Mouse (Mus musculus) left cerebral cortex, adult 8-10 months (tissue): ENCODE data around the gene Akap9. TPM values are rescaled to one million over a fixed set of nuclear protein-coding genes. Genes with fewer than 3 reads are reported as not detected.
A peak's percentile ranks its signal among the peaks of the same experiment; 100 is the strongest.
"Not testable (repeated sequence)": the region's sequence is repeated elsewhere in the genome, so short reads cannot be mapped to it uniquely, and the experiment has no call there.

Experiments used
- DNase-seq, 2 experiments: peaks; one replicate each; pipeline ENCODE4 v3.0.0; 2022; ENCODE audit warnings: low spot score in 2 of 2
- total RNA-seq, 4 experiments: library from RNA; stranded (reverse); gene quantifications; 2 replicates each; pipeline ENCODE4 v1.2.4; 2022

Gene Akap9
- total RNA-seq, 4 experiments from 2014 or later, result 84.1 to 103 (median 91.2) TPM

DNA sequence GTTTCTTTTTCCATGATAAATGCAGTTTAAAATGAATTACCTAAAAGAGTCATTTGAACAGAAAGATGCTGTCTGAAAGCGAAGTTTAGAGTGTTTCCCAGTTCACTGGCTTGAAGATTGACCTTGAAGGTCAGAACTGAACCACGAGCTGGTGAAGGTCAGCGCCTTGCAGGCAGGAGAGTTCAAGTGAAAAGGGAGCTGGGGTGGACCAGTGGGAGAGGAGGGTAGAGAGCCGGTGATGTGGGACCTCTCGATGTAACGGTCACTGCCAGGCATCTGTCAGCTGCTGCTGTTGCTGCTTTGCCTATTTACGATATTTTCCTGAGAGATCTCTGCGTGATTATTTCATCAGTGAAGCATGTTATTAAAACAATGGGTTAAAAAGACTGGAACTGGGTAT, 111.5 kb downstream of the Akap9 start:
- no peak for DNase-seq

DNA sequence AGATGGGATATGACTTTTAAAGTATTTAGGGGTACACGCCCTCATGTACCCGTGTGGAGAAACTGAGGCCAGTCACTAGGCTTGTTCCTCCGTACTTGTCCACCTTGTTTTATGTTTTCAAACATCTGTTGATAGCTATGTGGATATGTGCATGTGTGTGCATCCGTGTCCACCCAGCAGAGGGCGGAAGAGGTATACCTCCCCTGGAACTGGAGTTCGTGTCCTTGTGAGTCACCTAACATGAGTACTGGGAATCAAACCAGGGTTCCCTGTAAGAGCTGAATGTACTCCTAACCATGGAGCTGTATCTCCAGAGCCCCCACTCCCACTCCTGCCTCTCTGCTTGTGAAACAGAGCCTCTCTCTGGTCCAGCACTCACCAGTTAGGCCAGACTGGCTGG, 112.5 kb downstream of the Akap9 start:
- no peak for DNase-seq

DNA sequence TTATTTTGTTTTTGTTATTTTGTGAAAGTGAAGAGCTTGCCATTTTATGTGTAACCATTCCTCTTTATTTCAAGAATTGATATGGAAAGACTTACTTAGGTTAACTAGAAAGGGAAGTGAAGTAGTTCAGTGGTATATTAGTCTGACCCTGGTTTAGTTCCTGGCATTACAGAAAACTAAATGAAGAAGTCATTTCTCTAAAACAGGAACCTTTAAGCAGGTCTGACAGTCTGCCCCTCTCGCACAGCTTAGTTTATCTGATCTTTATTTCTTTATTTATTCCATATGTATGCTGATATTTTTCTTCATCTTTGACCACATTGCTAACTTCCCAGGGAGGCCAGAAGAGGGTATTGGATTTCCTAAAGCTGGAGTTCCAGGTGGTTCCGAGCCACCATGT, 113.1 kb downstream of the Akap9 start:
- DNase-seq, result no peak

DNA sequence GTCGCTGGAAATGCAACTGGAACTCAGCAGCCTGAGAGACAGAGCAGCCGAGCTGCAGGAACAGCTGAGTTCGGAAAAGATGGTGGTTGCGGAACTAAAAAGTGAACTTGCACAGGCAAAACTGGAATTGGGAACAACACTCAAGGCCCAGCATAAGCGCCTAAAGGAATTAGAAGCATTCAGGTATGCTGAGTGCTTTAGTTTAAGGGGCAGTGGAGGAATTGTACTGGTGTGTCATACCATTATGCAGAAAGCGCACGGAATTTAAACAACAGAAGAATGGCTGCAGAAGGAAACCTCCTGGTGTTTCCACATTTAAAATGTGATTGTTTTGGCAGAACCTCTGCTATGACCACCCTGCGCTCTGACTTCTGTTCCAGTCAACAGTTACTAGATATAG, 132.5 kb downstream of the Akap9 start:
- no peak for DNase-seq

- no peak for DNase-seq
These were observed 138.7 kb downstream of the Akap9 start for GRCm38 (mm10) chr5:4066476-4067115.

- DNase-seq, result no peak
These were observed 139.3 kb downstream of the Akap9 start for GRCm38 (mm10) chr5:4067203-4067602.

GRCm38 (mm10) chr5:4079086-4079485, 151.2 kb downstream of the Akap9 start:
- DNase-seq, result no peak

DNA sequence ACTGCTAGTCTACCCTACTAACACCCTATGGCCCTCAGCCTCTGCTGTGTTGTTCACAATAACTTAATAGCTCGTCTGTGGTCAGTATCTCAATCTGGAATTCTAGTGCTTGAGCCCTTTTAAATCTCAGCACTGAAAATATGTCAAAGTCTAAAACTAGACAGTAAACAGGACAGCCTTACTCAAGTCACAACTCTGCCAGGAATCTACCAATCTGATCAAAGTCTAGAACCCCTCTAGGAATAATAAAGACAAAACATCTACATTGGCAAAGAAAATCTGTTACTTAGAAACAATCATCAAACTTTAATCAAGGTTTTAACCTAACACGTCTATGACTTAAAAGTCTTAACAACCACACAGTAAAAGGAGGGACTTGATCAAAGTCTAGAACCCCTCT, 153.0 kb downstream of the Akap9 start:
- no peak for DNase-seq

DNA sequence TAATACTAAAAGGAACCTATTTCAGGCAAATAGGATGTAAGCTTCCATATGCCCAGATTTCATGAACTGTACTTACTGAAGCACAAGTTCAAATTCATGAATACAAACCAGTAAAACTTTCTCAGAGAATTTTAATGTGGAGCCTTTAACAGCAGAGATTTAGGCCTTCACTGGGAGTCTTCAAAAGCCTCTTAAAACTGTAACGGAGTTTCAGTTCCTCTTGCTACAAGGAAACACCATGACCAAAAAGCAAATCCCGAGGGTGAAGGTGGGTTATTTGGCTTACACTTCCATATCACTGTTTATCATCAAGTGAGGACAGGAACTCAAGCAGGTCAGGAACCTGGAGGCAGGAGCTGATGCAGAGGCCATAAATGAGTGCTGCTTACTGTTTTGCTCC, 153.7 kb downstream of the Akap9 start:
- no peak for DNase-seq

GRCm38 (mm10) chr5:4084948-4085347, 157.1 kb downstream of the Akap9 start:
- DNase-seq, result no peak

DNA sequence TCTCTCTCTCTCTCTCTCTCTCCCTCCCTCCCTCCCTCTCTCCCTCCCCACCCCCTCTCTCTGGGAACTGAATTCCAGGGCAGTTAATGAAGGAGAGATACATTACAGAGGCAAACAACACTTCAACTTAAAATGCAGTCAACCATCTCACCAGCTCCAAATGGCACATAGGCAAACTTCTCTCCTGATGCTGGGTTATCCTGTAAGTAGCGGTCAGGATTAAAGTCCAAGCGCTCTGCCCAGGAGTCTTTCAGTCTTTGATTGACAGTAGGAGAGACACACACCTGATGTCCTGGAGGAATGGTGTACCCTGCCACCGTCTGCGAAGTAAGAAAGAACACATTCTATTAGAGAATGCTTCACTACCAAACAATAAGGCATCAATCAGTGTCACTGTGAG, 158.5 kb downstream of the Akap9 start:
- DNase-seq, result no peak

DNA sequence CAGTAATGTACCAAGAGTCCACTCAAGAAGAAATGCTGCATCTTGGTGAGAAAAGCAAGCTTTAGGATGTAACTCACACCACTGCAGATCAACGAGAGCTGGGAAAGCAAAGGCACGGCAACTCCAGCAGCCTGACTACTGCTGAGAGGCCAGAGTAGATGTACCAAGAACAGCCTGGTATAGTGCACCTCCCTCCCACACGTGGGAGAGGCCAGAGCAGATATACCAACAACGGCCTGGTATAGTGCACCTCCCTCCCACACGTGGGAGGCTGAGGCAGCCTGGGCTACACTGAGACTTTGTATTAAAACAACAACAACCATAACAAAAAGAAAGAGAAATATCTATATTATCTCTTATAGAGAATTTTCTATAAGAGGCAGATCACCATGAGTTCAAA, 160.3 kb downstream of the Akap9 start:
- DNase-seq, result no peak

GRCm38 (mm10) chr5:4094471-4094870, 166.6 kb downstream of the Akap9 start:
- DNase-seq, result no peak

DNA sequence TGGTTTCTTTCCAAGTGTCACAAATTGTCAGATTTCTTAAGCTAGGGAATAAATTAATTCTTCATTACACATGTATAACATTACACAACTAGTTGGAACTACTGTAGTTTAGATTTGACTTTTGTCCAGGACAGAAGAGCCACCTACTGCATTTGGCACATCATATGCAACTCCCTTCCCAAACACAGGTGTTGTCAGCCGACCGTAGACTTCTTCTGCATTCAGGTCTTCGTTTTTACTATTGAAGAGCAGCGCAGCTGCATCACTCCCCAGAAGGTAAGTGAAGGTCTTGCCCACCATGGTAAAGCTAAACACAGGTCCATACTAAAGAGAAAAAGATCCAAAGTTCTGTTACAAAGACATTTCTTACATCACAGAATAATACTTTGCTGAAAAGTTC, 173.2 kb downstream of the Akap9 start:
- no peak for DNase-seq

DNA sequence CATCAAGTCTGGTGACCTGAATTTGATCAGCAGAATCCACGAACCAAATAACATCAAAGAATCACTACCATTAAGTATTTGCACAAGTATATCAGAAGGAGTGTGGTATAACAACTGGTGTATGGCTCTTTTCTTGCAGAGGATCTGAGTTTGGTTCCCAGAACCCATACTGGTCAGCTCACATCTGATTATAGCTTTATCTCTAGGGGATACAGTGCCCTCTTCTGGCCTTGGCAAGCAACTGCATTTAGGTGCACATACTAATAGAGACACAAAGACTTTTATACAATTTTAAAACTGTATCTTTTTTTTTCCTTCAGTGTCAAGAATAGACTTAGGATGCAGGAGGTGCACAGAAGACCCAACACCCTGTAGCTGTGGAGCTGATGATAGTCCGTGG, 173.9 kb downstream of the Akap9 start:
- DNase-seq, result no peak

GRCm38 (mm10) chr5:4103626-4104340, 175.9 kb downstream of the Akap9 start:
- DNase-seq, result peak; percentile 19 to 23

DNA sequence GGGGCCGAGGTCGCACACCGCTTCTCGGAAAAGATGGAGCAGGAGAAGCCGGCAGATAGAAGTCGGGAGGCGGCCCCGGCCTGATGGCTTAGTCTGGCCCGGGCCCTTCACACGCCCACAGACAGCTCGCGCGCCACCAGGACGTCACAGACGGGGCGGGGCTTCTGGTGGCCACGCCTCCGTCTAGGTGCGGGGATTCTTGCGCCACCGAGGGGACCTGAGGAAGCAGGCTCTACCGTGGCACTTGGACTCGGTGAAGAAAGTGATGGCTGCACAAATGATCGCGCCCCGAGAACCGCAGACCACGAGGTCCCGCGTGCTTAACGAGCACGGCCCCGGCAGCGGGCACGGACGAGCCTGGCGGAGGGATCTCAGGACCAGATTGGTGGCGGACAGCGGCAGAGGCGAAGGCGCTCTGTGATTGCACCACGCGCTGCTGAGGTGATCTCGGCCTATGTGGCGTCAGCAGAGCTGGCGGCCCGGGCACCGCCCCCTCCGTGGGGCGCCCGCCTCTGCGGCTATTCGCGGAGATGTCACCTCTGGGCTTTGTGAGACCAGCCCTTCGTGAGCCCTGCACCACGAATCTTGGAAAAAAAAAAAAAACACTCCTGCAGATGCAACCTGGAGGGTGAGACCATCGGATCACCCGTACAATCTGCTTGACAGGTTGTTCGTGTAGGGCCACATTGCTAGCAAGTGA, 176.6 kb downstream of the Akap9 start, which contains the start of gene Cyp51:
Gene Cyp51, minus strand, starts transcription at position 406 of the 700 bp plus-strand sequence.
- DNase-seq, result peak; percentile 84 to 94

DNA sequence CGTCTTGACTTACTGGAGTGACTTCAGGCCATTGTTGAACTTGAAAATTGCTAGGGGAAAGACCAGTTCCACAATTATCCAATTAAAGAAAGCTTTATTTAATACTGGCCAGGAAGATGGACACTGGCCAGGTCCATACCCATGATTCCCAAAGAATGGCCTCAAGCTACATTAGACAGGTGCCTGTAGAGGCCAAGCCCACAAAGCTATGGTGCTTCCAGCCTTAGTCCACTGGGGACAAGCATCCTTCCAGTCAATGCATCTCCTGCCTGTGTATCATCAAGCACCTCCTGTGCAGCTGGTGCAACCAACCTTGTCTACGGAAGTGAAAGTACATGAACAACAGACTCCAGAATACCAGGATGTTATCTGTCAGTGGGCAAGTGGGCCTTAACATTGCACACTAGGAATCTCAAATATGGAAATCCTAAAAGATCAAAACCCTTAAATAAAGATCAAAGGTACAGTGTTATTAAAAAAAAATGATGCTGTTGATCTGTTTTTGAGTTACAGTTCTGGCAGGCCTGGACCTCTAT, 177.9 kb downstream of the Akap9 start:
- no peak for DNase-seq

- not testable (repeated sequence) for DNase-seq
These were observed 179.2 kb downstream of the Akap9 start for GRCm38 (mm10) chr5:4107056-4107455.

DNA sequence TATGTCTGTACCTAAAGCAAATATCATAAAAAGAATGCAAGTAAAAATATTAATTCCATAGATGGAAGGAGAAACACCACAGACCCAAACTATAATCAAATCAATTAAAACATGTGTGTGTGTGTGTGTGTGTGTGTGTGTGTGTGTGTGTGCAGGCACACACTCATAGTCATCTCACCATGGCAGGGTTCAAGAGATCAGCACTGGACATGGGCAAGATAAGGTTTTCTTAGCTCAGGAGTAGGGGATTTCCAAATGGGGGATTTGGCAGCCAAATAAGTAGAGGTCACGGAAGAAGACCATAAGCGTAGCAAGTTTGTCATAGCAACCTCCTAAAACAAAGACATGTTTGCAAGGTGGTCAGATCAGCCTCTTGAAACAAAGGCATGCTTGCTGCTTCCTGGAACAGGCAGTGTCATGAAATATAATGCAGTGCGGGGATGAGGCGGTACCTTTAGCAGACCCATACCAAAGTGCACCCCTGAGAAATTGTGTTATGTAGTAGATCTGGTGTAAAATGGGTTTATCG, 184.8 kb downstream of the Akap9 start:
- no peak for DNase-seq
